Mouse (Mus musculus) liver, adult 2 months (tissue): ENCODE results near the gene Colca2. TPM values are rescaled to one million over a fixed set of nuclear protein-coding genes. Genes with fewer than 3 reads are reported as not detected.

Experiments used
- DNase-seq: peaks from one replicate; pipeline ENCODE4 v3.0.0-alpha.2; 2011; ENCODE audit warnings: low read depth, low spot score; ENCODE audit errors: extremely low read depth
- H3K27ac ChIP-seq: fragments of 200-500 bp; replicated peaks from 2 replicates; pipeline ENCODE4 v1.5.1; 2012; ENCODE audit warnings: low read depth, mild to moderate bottlenecking, control low read depth, inconsistent platforms, low read length; ENCODE audit not compliant: insufficient read depth
- H3K27me3 ChIP-seq: fragments of 200-500 bp; 2 replicates; pipeline ENCODE4 v1.6.1; 2012; ENCODE audit warnings: mild to moderate bottlenecking, moderate library complexity, low read length, inconsistent platforms; ENCODE audit not compliant: control insufficient read depth, insufficient read depth
- H3K36me3 ChIP-seq: fragments of 200-500 bp; 2 replicates; pipeline ENCODE4 v1.6.1; 2012; ENCODE audit warnings: low read length, inconsistent platforms; ENCODE audit not compliant: control insufficient read depth, insufficient read depth
- H3K4me1 ChIP-seq: fragments of 200-500 bp; 2 replicates; pipeline ENCODE4 v1.6.1; 2011; ENCODE audit warnings: low read length; ENCODE audit not compliant: control insufficient read depth, insufficient read depth
- H3K4me3 ChIP-seq: fragments of 200-500 bp; 2 replicates; pipeline ENCODE4 v1.5.1; 2011; ENCODE audit warnings: low read depth, mild to moderate bottlenecking, control low read depth, low read length, moderate library complexity; ENCODE audit not compliant: insufficient read depth
- H3K79me2 ChIP-seq: fragments of 200-500 bp; 2 replicates; pipeline ENCODE4 v1.6.1; 2012; ENCODE audit warnings: inconsistent platforms, mild to moderate bottlenecking, low read length, moderate library complexity; ENCODE audit not compliant: control insufficient read depth, insufficient read depth
- H3K9ac ChIP-seq: fragments of 200-500 bp; 2 replicates; pipeline ENCODE4 v1.6.1; 2012; ENCODE audit warnings: low read depth, mild to moderate bottlenecking, control low read depth, inconsistent platforms, low read length
- CTCF ChIP-seq: fragments of 200-500 bp; IDR thresholded peaks from 2 replicates; pipeline ENCODE4 v1.5.1; 2011; ENCODE audit warnings: low read depth, low read length, control low read depth
- POLR2A ChIP-seq: fragments of 200-500 bp; IDR thresholded peaks from 2 replicates; pipeline ENCODE4 v1.6.1; 2011; ENCODE audit warnings: low read length, control low read depth; ENCODE audit not compliant: insufficient read depth; ENCODE audit errors: extremely low read depth
- WGBS: fragments of 180-500 bp; shearing (Covaris S2); methylation state at CpG from one replicate; pipeline ENCODE4 v1.1.7; 2018; 5-methylcytosine and 5-hydroxymethylcytosine counted together
- polyA plus RNA-seq: library from polyadenylated mRNA; depleted of rRNA; stranded (reverse); fragments of >200 nt; gene quantifications from 2 replicates; pipeline ENCODE4 v1.2.3, GENCODE M21; 2012
- total RNA-seq: library from RNA; depleted of rRNA; stranded (reverse); fragments of >200 nt; gene quantifications from 2 replicates; pipeline ENCODE4 v1.2.3, GENCODE M21; 2014

The Colca2 gene
- total and polyA plus RNA-seq, 2 experiments: 0.09 to 0.45 TPM

DNA sequence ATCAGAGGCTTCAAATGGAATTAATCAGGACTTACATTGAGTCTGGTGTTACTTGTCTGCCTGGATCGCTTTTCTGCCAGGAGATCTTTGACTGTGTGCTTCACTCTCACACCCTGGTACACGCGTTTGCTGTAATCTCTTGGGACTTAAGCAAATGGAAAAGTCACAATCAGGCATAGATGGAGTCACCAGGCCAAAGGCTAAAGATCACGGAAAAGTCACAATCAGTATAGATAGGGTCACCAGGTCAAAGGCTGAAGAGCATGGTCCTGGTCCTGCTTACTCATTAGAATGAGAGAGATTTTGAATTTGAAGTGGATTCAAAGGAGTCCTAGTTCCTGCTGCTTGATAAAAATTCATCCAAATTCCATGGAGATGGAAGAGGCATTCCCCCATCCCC, 39.9 kb upstream of the Colca2 start:
- no peaks in the 10 kb centered on the region for H3K36me3 ChIP-seq
- peaks cover 5% of the 10 kb centered on the region for H3K4me1 ChIP-seq
- H3K79me2 ChIP-seq: no peaks in the 10 kb centered on the region
- no peak for TF ChIP-seq CTCF
- TF ChIP-seq POLR2A: no peak
- no peak overlapping the region for H3K27ac ChIP-seq
- H3K27me3 ChIP-seq: no peaks in the 10 kb centered on the region
- no peak overlapping the region for H3K9ac ChIP-seq
- 14% methylated on average over 4 of the region's 4 CpGs for WGBS
- H3K4me3 ChIP-seq: no peak overlapping the region
- DNase-seq: peak; percentile 81

DNA sequence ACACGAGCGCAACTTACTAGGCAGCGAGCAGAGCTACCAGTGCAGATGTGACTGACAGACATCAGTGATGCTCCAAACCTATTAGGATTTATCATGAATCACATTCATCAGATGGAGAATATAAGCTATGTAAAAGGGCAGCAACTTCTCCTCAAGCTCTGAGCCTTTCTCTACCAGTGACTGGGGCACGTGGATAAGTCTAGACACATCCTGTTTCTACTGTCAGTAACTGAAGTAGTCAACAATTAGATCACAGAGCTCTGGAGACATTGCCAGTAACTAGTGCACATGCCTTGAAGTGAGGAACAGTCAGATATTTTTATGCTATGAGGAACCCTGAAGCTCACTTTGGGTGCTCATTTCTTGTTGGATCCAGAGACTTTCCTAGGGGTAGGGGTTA, 39.0 kb upstream of the Colca2 start:
- no peaks in the 10 kb centered on the region for H3K36me3 ChIP-seq
- H3K4me3 ChIP-seq: no peak overlapping the region
- peaks cover 6% of the 10 kb centered on the region for H3K4me1 ChIP-seq
- DNase-seq: no peak
- no peak overlapping the region for H3K9ac ChIP-seq
- TF ChIP-seq POLR2A: no peak
- 94% methylated on average over 4 of the region's 4 CpGs for WGBS
- H3K27me3 ChIP-seq: no peaks in the 10 kb centered on the region
- H3K79me2 ChIP-seq: no peaks in the 10 kb centered on the region
- no peak overlapping the region for H3K27ac ChIP-seq

DNA sequence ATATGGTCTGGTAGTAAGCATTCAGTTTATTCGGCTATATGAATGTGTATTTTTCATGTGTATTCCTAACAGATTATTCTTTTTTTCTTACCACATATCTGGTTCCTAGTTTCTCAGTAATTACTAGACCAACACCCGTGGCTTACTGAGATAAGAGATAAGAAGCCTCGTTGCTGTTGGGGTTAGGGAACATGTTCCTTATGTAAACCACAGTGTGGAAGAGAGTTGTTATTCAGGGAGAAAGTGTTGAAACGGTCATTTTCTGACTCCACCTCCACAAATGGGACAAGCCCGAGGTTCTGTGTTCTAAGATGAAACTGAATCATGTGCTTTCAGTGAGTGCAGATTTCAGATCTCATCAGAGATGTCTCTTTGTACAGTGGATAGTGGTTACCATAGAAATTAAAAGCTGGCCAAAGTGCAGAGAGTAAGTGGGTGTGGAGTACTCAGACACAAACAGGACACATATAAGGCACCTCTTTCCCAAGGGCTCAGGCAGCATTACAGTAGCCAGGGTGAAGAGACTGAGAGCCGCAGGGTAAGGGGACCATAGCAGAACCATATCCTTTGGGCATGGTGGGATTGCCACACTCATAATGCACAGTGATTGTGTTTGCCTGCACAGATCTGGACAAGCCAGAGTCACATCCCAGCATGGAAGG, 37.2 kb upstream of the Colca2 start:
- 37% methylated on average over 6 of the region's 6 CpGs for WGBS
- TF ChIP-seq POLR2A (no peak), CTCF (no peak)
- no peaks in the 10 kb centered on the region for H3K79me2 ChIP-seq
- no peak overlapping the region for H3K27ac ChIP-seq
- H3K27me3 ChIP-seq: no peaks in the 10 kb centered on the region
- no peak overlapping the region for H3K9ac ChIP-seq
- no peaks in the 10 kb centered on the region for H3K36me3 ChIP-seq
- peak; percentile 35 for DNase-seq
- peaks cover 11% of the 10 kb centered on the region for H3K4me1 ChIP-seq
- no peak overlapping the region for H3K4me3 ChIP-seq

DNA sequence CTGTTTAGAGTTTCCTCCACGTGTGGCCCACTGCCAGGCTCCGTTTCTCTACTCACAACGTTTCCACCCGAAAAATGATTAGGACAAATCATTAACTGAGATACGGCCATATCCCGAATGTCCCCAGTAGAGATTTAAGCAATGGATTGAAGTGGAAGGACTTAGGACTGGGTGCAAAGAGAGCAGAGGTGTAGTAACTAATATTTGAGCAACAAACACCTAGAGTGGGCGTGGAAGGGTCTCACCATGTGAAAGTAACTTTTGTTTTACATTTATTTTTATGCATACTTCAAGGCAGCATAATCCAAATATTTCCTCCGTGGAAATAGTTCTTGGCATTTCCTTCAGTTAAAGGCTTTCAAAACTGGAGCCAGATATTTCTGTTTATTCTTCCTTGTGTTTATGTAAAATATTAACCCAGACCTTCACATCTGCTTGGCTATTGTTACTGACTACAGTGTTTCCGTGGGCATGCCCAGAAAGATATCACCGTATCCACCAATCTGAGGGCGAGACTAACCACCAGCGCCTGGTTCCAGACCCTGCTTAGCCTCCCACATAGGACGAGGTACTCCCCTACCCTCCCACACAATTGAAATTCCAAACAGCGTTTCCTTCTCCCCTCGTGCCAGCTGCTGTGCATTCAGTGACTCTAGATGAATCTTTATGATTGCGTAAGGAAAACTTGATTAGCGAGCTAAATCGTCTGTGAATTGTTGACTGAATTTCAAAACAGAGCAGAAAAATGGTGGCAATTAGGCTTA, 34.4 kb upstream of the Colca2 start:
- peaks cover 5% of the 10 kb centered on the region for H3K4me1 ChIP-seq
- peak overlapping the region; percentile 34 for H3K9ac ChIP-seq
- peak overlapping the region; percentile 61 for H3K27ac ChIP-seq
- H3K27me3 ChIP-seq: no peaks in the 10 kb centered on the region
- no peaks in the 10 kb centered on the region for H3K79me2 ChIP-seq
- TF ChIP-seq CTCF: no peak
- no peak for TF ChIP-seq POLR2A
- H3K4me3 ChIP-seq: peak overlapping the region; percentile 32
- no peaks in the 10 kb centered on the region for H3K36me3 ChIP-seq
- 16% methylated on average over 18 of the region's 18 CpGs for WGBS
- DNase-seq: peak; percentile 93

GRCm38 (mm10) chr9:51310515-51310914, 32.1 kb upstream of the Colca2 start:
- no peaks in the 10 kb centered on the region for H3K27me3 ChIP-seq
- H3K36me3 ChIP-seq: no peaks in the 10 kb centered on the region
- H3K79me2 ChIP-seq: no peaks in the 10 kb centered on the region
- H3K4me1 ChIP-seq: peaks cover 5% of the 10 kb centered on the region
- no peak overlapping the region for H3K4me3 ChIP-seq
- DNase-seq: no peak
- WGBS: 90% methylated on average over 7 of the region's 7 CpGs
- no peak overlapping the region for H3K9ac ChIP-seq
- no peak for TF ChIP-seq POLR2A
- TF ChIP-seq CTCF: no peak
- H3K27ac ChIP-seq: no peak overlapping the region

DNA sequence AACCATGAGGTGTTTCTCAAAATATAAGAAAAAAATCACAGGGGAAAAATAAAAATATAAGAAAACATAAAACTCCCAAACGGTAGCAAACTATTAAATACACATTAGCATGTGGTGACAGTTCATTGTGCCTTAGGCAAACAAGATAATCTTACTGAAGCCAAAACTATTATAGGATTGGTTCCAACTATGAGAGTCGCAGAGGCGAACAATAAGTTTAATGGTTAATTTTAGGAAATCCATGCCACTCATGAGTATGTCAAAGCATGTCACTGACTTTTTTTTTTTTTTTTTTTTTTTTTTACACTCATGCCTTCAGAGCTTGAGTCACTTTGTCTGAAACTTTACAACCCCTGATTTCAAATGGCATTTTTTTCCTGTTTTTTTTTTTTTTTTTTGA, 28.0 kb upstream of the Colca2 start:
- H3K36me3 ChIP-seq: no peaks in the 10 kb centered on the region
- WGBS: 32% methylated on average over 3 of the region's 3 CpGs
- no peaks in the 10 kb centered on the region for H3K4me1 ChIP-seq
- H3K79me2 ChIP-seq: no peaks in the 10 kb centered on the region
- H3K27ac ChIP-seq: no peak overlapping the region
- H3K9ac ChIP-seq: no peak overlapping the region
- H3K4me3 ChIP-seq: no peak overlapping the region
- no peaks in the 10 kb centered on the region for H3K27me3 ChIP-seq
- peak; percentile 74 for DNase-seq
- TF ChIP-seq CTCF (no peak), POLR2A (no peak)
